Mouse (Mus musculus): ENCODE data around the gene Rab10.
"Not testable (repeated sequence)": the region's sequence is repeated elsewhere in the genome, so short reads cannot be mapped to it uniquely, and the experiment has no call there.

Gene Rab10

DNA sequence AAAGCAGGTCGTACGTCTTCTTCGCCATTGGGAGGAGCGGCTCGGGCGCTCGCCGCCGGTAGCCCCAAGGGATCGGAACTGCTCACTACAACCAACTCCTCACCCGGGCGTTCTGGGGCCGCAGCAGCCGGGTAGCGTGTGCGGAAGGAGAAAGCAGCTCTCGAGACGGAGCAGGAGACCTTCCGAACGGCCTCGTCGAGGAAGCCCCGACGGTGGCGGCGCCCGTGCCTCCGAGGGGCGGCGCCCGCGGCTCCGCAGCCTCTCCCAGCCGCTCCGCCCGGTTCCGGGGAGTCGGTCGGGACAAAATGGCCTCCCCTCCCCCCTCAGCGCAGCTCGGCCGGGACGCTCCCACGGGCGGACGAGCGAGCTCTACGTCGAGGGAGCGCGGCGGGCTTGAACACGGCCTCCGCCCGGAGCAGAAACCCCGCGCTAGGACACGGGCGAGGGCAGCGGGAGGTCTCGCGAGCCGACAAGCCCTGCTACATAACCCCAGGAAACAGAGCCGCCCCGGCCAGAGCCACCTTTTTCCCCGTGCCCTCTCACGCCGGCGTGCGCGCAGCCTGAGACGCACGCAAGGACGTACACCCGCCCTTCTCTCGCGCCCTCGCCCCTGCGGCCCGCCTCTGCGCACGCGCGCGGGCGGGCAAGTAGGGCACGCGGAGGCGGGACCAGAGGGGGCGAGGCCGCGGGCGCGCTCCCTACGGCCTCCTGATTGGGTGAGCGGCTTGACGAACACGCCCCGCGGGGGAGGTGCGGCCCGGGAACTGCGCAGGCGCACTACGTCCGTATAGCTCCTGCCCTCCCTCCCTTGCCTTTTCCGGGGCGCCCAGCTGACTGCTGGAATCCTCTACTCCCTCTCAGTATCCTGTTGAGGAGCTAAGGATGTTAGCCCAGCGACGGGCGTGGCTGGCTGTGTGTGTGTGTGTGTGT lies at the start of gene Rab10:
Gene Rab10, minus strand, starts transcription at position 579 of the 930 bp plus-strand sequence.
- peak; percentile 98 to 100 for DNase-seq (ENCODE audit: low spot score in 2 of 2)

DNA sequence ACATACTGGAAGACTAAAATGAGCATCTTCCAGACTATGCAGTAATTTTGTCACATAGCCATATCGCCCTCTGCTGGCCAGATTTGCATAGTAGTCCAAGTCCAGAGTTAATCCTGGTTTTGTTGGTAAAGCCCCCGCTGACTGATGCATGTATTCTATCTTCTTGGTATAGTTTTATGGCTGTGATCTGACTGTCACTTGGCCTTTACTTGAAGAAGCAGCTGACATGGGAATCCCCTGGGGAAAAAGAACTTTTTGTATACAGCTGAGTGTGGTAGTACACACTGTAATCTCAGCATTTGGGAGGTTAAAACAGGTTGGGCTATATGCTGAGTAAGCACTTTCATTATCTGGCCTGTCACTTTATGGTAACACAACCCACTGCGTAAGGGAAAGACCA lies 49.5 kb upstream of the Rab10 start:
- peak; percentile 73 to 89 for DNase-seq (ENCODE audit: low spot score in 2 of 2)

DNA sequence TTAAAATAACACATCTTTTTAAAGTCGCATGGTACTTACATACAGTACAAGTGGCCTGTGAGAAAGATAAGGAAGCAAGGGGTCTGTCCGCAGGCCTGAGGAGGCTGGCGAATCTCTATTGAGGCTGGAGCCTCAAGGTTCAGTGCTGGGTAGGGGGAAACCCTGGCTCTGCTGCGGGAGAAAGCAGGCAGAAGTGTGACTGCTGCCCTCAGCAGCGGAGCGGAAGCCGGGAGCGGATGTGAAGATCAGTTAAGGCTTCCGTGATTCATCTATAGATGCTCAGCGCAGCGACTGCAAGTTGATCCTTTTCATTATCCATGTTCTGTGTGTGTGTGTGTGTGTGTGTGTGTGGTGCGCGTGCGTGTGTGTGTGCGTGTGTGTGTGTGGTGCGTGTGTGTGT lies 47.1 kb upstream of the Rab10 start:
- DNase-seq (ENCODE audit: low spot score in 2 of 2): no peak

- no peak for DNase-seq (ENCODE audit: low spot score in 2 of 2)
Observed at GRCm38 (mm10) chr12:3355068-3355467, 45.3 kb upstream of the Rab10 start.

DNA sequence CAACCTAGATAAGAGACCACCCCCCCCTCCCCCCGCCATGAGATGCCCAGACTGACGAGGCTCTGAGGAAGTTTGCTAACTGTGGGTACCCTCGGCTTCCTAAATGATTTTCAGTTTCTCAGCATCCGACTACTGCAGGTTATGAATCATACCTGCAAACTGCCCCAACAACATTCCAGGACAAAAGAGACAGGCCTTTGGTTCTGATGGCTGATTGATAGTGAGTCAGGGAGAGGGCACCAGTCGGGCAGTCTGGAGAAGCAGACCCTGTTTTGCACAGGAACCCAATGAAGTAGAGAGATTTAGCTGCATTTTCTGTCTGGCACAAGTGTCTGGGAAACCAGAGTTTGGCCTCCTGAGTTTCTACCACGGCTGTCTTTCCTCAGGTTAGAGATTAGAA lies 42.4 kb upstream of the Rab10 start:
- no peak for DNase-seq (ENCODE audit: low spot score in 2 of 2)

DNA sequence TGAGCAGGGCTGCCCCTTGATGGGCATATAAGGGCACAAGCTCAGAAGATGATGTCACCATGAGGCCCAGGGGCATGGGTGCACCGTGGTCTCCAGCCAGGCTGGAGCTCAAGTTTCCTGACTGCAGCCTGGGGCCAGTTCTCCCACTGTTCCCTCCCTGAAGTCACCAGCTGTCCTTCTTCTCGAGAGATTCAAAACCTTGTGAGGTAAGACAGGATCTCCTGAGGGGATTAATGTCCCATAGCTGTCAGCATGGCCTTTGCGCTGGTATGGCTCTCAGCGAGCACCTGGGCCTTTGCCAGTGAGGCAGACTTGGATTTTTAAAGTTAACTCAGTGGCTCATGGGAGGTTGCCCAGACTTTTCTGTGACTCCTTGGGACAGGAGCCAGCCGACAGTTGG lies 40.4 kb upstream of the Rab10 start:
- DNase-seq (ENCODE audit: low spot score in 2 of 2): no peak

- no peak for DNase-seq (ENCODE audit: low spot score in 2 of 2)
Observed at GRCm38 (mm10) chr12:3349387-3349786, 39.6 kb upstream of the Rab10 start.

DNA sequence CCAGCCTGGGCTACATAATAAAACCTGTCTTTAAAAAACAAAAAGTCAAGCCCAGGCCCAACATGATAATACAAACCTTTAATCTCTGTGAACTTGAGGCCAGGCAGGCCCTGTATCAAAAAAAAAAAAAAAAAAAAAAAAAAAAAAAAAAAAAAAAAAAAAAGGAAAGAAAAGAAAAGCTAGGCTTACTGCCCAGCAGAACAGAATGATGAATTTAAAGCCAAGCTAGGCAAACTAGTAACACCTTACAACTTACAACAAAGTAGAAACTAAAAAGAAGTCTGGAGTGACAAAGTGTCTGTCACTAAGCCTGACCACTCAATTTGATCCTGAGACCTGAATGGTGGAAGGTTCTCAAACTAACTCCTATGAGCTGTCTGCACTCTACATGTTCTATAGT lies 37.9 kb upstream of the Rab10 start:
- no peak for DNase-seq (ENCODE audit: low spot score in 2 of 2)

- DNase-seq (ENCODE audit: low spot score in 2 of 2): no peak
Observed at GRCm38 (mm10) chr12:3345038-3345437, 35.3 kb upstream of the Rab10 start.

DNA sequence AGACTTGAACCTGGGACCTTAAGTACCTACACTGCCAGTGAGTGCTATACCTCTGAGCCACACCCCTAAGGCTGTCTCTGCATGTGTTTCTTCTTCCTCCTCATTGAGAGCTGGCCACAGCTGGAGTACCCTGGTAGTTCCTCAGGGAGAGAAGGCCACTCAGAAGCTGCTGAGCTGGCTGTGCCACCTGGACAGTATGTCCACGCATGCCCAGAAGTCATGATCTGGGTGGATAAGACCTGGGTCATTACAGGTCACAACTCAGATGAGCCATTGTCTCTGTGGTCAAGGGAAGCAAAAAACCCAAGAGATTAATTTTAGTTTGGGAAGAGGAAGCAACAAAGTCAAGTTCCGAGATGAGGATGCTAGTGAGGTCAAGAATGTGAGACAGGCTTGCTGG lies 34.4 kb upstream of the Rab10 start:
- no peak for DNase-seq (ENCODE audit: low spot score in 2 of 2)

DNA sequence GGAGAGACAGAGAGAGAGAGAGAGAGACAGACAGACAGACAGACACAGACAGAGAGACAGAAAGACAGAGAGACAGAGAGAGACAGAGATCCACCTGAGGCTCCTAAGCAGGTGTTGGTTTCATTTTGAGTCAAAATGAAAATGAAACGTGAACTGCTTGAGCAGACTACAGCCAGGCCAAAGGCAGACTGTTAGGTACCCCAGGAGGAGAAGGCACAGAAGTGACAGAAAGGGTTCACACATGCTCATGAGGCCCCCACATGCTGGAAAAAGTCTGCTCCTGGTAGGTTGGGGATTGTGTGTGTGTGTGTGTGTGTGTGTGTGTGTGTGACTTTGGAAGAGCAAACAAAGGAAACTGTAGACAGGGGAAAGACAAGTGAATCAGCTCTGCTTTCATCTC lies 29.2 kb upstream of the Rab10 start:
- no peak for DNase-seq (ENCODE audit: low spot score in 2 of 2)

DNA sequence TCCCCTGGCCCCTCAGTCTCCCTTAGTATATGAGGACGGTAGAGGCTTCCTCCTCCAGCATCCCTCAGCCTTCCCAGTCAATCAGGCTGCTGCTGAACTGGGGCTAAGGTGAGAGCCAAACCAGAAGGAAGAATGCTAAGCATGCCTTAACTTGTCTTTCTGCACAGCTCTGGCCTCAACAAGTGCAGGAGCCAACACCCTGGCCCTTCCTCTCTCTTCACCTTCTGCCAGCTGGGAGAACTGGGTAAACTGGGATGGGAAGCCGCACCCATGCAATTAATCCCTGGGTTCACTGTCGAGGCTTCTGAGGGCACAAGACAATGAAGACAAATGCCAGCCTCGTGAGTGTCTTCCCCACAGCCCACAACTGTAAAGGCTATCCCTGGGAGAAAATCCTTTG lies 19.9 kb upstream of the Rab10 start:
- no peak for DNase-seq (ENCODE audit: low spot score in 2 of 2)

DNA sequence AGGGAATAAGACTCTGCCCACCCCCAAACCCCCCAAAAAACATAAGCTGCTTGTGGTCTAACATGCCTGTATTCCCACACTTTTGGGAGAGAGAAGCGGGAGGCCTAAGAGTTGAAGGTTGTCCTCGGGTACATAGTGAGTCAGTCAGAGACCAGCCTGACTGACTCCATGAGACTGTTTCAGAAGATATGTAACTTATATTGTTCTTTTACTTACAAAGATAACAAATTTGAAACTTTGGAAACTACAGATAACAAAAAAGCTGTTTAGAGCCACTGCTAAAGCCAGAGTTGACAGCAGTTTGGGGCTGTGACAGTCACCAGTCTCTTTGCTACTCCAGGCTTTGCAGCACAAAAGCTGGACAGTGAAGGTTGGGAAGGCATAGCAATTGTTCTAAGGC lies 15.5 kb upstream of the Rab10 start:
- DNase-seq (ENCODE audit: low spot score in 2 of 2): no peak

GRCm38 (mm10) chr12:3323241-3323640 lies 13.5 kb upstream of the Rab10 start:
- DNase-seq (ENCODE audit: low spot score in 2 of 2): no peak

DNA sequence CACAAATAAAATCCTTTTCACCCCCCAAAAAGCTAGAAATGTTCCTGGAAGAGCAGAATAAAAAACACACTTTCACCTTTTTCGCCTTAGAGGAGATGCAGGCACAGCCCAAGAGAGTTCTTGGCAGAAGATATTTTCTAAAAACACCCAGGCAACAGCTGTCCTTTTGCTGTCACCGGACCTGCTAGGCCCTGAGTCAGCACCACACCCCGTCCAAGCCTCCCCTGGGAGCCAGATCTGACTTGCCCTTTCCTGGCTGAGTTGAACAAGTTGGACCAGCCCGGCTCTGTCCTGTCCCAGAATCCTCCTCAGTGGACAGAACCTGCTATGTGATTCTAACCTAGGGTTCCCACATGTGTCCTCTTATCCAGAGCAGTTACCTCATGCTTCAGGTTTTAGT lies 9.6 kb upstream of the Rab10 start:
- DNase-seq (ENCODE audit: low spot score in 2 of 2): no peak

GRCm38 (mm10) chr12:3316937-3317336 lies 7.2 kb upstream of the Rab10 start:
- DNase-seq (ENCODE audit: low spot score in 2 of 2): no peak

DNA sequence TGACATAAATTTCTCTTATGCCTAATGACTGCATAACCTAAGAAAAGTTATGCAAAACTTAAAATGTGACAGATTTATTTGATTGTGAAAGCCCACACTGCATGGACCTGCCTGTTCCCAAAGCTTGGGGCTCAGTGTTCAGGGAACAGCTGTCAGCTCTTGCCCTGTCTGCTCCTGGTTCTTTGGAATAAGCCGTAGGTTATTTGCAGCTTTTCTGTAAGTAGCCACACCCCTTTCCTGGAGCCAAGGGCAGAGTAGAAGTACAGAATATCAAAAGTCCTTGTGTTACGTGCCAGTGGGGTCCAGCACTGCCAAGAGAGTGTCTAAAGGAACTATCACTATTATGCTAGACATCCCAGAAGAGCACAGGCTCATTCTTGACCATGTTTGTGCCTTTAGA lies 6.3 kb upstream of the Rab10 start:
- no peak for DNase-seq (ENCODE audit: low spot score in 2 of 2)

GRCm38 (mm10) chr12:3312886-3313285 lies 3.1 kb upstream of the Rab10 start:
- no peak for DNase-seq (ENCODE audit: low spot score in 2 of 2)

GRCm38 (mm10) chr12:3310321-3310692 lies 538 bp upstream of the Rab10 start:
- DNase-seq (ENCODE audit: low spot score in 2 of 2): peak in 1 of 2 experiments; percentile 74

DNA sequence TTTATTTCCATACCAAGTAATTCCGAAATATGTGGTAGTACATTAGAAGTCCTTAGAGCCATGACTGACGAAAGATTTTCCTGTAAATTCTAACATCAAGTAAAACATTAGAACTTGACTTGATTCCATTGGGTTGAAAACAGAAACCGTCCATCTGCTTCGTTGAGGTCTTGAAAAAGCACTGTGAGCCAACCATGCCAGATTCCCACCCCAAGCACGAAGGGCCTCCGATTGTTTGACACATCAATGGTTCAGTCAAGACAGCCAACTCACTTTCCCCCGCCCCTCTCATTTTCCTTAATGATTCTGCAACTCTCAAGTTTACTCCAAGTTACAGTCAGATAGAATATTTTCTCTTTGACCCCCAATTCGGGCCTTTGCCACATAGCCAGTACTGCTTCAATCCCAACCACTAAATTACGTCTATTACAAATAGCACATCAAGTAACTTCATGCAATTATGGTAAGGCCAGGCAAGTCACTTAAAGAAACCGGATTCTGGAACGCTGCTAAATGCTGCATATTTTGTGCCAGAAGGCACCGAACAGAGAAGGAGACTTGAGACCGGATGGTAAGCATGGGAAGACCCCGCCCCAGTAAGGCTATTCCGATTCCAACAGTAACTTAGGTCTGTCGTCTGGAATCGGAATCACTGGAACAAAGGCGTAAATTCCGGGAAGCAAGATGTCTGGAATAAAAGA lies 1.1 kb downstream of the Rab10 start:
- DNase-seq (ENCODE audit: low spot score in 2 of 2): peak; percentile 27 to 67

DNA sequence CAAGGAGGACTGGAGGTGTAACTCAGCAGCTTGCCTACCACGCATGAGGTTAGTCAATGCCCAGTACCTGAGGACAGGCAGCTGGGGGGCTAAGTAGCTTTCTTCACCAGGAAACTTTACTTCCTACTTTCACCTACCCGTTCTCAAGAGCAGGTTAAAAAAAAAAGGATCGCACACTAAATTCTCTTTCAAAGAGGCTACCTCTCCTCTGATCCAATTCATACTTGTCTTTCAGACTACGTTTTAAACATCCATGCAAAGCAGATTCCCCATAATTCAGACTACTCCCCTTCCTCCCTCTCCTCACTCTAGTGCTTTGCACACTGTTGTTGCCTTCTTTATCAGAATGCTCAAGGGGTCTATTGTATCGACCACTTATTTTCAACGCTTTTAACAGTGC lies 2.2 kb downstream of the Rab10 start:
- DNase-seq (ENCODE audit: low spot score in 2 of 2): no peak

DNA sequence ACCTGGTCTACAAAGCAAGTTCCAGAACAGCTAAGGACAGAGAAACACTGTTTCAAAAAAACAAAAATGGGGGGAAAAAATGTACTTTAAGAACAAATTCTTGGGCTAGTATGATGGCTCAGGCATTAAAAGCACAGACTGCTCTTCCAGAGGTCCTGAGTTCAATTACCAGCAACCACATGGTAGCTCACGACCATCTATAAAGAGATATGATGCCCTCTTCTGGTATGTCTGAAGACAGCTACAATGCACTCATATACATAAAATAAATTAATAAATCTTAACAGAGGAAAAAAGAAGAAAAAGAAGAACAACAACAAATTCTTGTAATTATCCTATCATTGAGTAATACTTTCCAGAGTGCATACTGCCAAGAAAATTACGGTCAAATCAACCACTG lies 4.5 kb downstream of the Rab10 start:
- DNase-seq (ENCODE audit: low spot score in 2 of 2): no peak

DNA sequence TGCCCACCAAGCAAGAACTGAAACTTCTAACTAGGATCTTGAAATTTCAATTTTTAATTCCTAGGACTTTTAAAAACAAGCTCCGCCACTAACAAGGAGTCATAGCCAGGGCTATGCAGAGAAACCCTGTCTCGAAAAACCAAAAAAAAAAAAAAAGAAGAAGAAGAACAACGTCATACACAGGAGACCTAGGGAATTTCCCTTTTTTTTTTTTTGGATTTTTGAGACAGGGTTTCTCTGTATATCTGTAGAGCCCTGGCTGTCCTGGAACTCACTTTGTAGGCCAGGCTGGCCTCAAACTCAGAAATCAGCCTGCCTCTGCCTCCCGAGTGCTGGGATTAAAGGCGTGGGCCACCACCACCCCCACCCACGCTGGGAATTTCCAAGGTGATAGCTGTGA lies 12.1 kb downstream of the Rab10 start:
- not testable (repeated sequence) for DNase-seq (ENCODE audit: low spot score in 2 of 2)
